Mouse (Mus musculus): ENCODE measurements around the gene Fgf18. TPM values are rescaled to one million over a fixed set of nuclear protein-coding genes. Genes with fewer than 3 reads are reported as not detected.

Gene Fgf18
- polyA plus RNA-seq, 1 experiment from 2014 or later = 2.6 TPM

DNA sequence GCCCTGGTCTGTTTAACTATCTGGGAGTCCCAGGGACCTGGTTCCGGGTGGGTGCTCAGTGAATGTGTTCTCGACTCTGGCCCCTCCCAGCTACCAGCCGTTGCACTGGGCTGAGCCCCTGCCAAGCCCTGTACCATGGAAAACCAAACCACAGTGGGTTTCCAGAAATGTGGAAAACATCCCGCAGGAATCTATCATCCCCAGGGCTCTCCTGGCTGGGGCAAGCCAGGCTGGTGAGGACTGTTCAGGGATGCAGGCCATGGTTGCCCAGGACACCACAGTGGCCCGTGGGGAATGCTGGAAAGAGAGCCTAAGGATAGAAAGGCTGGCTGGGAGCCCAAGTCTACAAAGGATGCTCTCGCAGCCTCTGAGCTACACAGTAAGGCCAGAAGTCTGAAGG lies 76.7 kb downstream of the Fgf18 start:
- Histone ChIP-seq H3K4me2 (no peak overlapping the region), H3K9ac (no peak overlapping the region), H3K4me3 (no peak overlapping the region), H3K9me3 (replicated peaks) (no peaks in the 10 kb centered on the region), H3K36me3 (no peaks in the 10 kb centered on the region), H3K27ac (ENCODE audit: poor library complexity, severe bottlenecking) (no peak overlapping the region), H3K4me1 (replicated peaks) (0 out of 2 replicates have a peak, but pooled peaks cover 3% of the 10 kb centered on the region), H3K27me3 (replicated peaks) (peaks cover 6% of the 10 kb centered on the region; the same call in 1 of the 2 replicates)
- ATAC-seq (ENCODE audit: insufficient number of reproducible peaks, low FRiP score) = no peak
- WGBS = 72% methylated on average over 6 of the region's 6 CpGs

Other genes with a start within 250 kb of the Fgf18 start
- 513 and 525 TPM in 2 replicates for gene Npm1, start 15.8 kb upstream of the Fgf18 start, polyA plus RNA-seq (2016; fragmentation: Nextera tagmentation; extraction: Ambion mirVana)
- gene Tlx3, start 56.2 kb upstream of the Fgf18 start, polyA plus RNA-seq (2016; fragmentation: Nextera tagmentation; extraction: Ambion mirVana) = not detected in 2 replicates
- not detected in 2 replicates for gene Gm12117, start 129.3 kb upstream of the Fgf18 start, polyA plus RNA-seq (2016; fragmentation: Nextera tagmentation; extraction: Ambion mirVana)

All from heart, embryonic 12.5 days (tissue).